Mouse (Mus musculus) E14TG2a.4 (cell line): ENCODE data around the gene Grin2d.

Experiments
- CTCF ChIP-seq: conservative IDR thresholded peaks from 2 replicates; pipeline ENCODE4 v1.5.1; 2014; ENCODE audit warnings: low read length
- NANOG ChIP-seq: IDR thresholded peaks from 2 replicates; pipeline ENCODE4 v1.6.1; 2014; ENCODE audit warnings: borderline replicate concordance, low read length, mixed read lengths
- POU5F1 ChIP-seq: IDR thresholded peaks from 2 replicates; pipeline ENCODE4 v1.6.1; 2014; ENCODE audit warnings: low read length, borderline replicate concordance

DNA sequence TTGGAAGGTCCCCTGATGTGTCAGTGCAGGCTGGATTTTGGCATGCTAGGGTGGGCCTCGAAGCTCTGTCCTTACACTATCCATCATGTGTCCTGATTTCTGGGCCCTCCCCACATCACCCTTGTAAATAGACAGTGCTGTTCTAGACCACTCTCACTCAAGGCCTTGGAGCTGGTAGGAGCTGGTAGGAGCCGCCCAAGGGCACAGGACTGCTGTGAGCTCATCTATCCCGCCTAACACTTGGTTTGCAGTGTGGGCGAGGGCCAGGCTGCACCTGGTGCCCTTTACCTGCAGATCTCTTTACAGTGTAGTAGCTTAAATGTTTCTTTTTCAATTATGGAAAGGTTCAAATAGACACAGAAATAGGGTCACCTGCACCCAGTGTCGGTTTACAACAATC, 36.8 kb upstream of the Grin2d start:
- no peak for TF ChIP-seq CTCF
- no peak for TF ChIP-seq NANOG
- no peak for TF ChIP-seq POU5F1
